ENCODE assay signal across 9 mouse cellular contexts in genomic region chr13:52974676-52975075, GRCm38 (mm10). TPM values are rescaled to one million over a fixed set of nuclear protein-coding genes. Genes with fewer than 3 reads are reported as not detected.
DNase-seq lines count a peak whose midpoint lies in the region; ATAC-seq and TF ChIP-seq lines count a peak whose summit lies in the region.
"Had no signal": no experiment of that assay in that cellular context is flagged by ENCODE, and none has a peak within 500 bp of the region (broad histone marks: within the 10 kb centered on the region; RNA-seq: fewer than 3 reads in every experiment).

No protein-coding gene starts in this region.

- 80% methylated on average over 3 of the region's 3 CpGs for WGBS in kidney, embryonic 15.5 days
- WGBS in kidney, embryonic 16.5 days, result 65% methylated on average over 3 of the region's 3 CpGs
- WGBS in stomach, embryonic 16.5 days, result 43% methylated on average over 3 of the region's 3 CpGs
- WGBS in hindbrain, postnatal 0 days, result 61% methylated on average over 3 of the region's 3 CpGs
- WGBS in forebrain, embryonic 14.5 days, result 77% methylated on average over 3 of the region's 3 CpGs

- peaks cover 42% of the 10 kb centered on the region for H3K4me1 ChIP-seq in kidney, embryonic 15.5 days
- peaks cover 27% of the 10 kb centered on the region for H3K4me1 ChIP-seq in kidney, embryonic 16.5 days (ENCODE audit: insufficient read depth, low read length)
- H3K4me1 ChIP-seq in stomach, embryonic 16.5 days (ENCODE audit: control insufficient read depth, insufficient read depth, low read length), result peaks cover 27% of the 10 kb centered on the region
- H3K4me1 ChIP-seq in hindbrain, postnatal 0 days (ENCODE audit: insufficient read depth, low read length), result peaks cover 10% of the 10 kb centered on the region; the same call in 1 of the 2 replicates
- peaks cover 20% of the 10 kb centered on the region for H3K4me1 ChIP-seq in forebrain, embryonic 14.5 days (ENCODE audit: control insufficient read depth, insufficient read depth, low read length)

- no peaks in the 10 kb centered on the region for H3K27me3 ChIP-seq in kidney, embryonic 15.5 days
- no peaks in the 10 kb centered on the region for H3K27me3 ChIP-seq in kidney, embryonic 16.5 days (ENCODE audit: insufficient read depth, low read length)
- H3K27me3 ChIP-seq in stomach, embryonic 16.5 days (ENCODE audit: control insufficient read depth, insufficient read depth, low read length), result no peaks in the 10 kb centered on the region
- no peaks in the 10 kb centered on the region for H3K27me3 ChIP-seq in hindbrain, postnatal 0 days (ENCODE audit: insufficient read depth, low read length)
- H3K27me3 ChIP-seq in forebrain, embryonic 14.5 days (replicated peaks; ENCODE audit: control insufficient read depth, insufficient read depth, low read length), result peaks cover 5% of the 10 kb centered on the region; the same call in 1 of the 2 replicates
- H3K27me3 ChIP-seq: neural tube, embryonic 13.5 days had no signal

- ATAC-seq in kidney, embryonic 15.5 days (replicated peaks; ENCODE audit: low FRiP score), result no peak
- 0 out of 2 replicates have a peak, but pooled peaks have one; percentile 46 for ATAC-seq in kidney, embryonic 16.5 days (ENCODE audit: low FRiP score, low TSS enrichment)
- ATAC-seq in stomach, embryonic 16.5 days (ENCODE audit: insufficient read depth, low FRiP score), result peak; percentile 49; the same call in 1 of the 2 replicates
- ATAC-seq in hindbrain, postnatal 0 days, result no peak
- no peak for ATAC-seq in forebrain, embryonic 14.5 days

- no peak for TF ChIP-seq CTCF in gastrocnemius, adult 2 months (IDR thresholded peaks at IDR 0.05)
- TF ChIP-seq CTCF in hindbrain, postnatal 0 days (IDR thresholded peaks at IDR 0.05; ENCODE audit: low read depth), result no peak

- no peak overlapping the region for H3K4me3 ChIP-seq in kidney, embryonic 15.5 days (replicated peaks)
- no peak overlapping the region for H3K4me3 ChIP-seq in gastrocnemius, adult 2 months
- no peak overlapping the region for H3K4me3 ChIP-seq in kidney, embryonic 16.5 days (ENCODE audit: low read length)
- H3K4me3 ChIP-seq in stomach, embryonic 16.5 days (replicated peaks; ENCODE audit: low read length), result no peak overlapping the region
- no peak overlapping the region for H3K4me3 ChIP-seq in hindbrain, postnatal 0 days (ENCODE audit: low read length)
- no peak overlapping the region for H3K4me3 ChIP-seq in forebrain, embryonic 14.5 days (ENCODE audit: low read depth, low read length)
- H3K4me3 ChIP-seq: heart, embryonic 13.5 days; neural tube, embryonic 13.5 days had no signal

- DNase-seq in kidney, adult 18-20 months, result peak; percentile 86
- peak; percentile 86 for DNase-seq in gastrocnemius, adult 2 months
- DNase-seq in hindbrain, postnatal 0 days (ENCODE audit: low spot score), result no peak
- DNase-seq in forebrain, embryonic 14.5 days (ENCODE audit: low spot score), result no peak

- H3K9me3 ChIP-seq in kidney, embryonic 15.5 days (replicated peaks), result no peaks in the 10 kb centered on the region
- no peaks in the 10 kb centered on the region for H3K9me3 ChIP-seq in kidney, embryonic 16.5 days (ENCODE audit: low read length)
- H3K9me3 ChIP-seq in stomach, embryonic 16.5 days (replicated peaks; ENCODE audit: control insufficient read depth, low read length), result no peaks in the 10 kb centered on the region
- no peaks in the 10 kb centered on the region for H3K9me3 ChIP-seq in hindbrain, postnatal 0 days (ENCODE audit: low read length)
- H3K9me3 ChIP-seq in forebrain, embryonic 14.5 days (replicated peaks; ENCODE audit: control insufficient read depth, low read length), result no peaks in the 10 kb centered on the region
- H3K9me3 ChIP-seq: heart, embryonic 13.5 days; neural tube, embryonic 13.5 days had no signal

- H3K27ac ChIP-seq in kidney, embryonic 15.5 days, result no peak overlapping the region
- peak overlapping the region; percentile 97 for H3K27ac ChIP-seq in gastrocnemius, adult 2 months
- H3K27ac ChIP-seq in kidney, embryonic 16.5 days (ENCODE audit: low read length), result no peak overlapping the region
- H3K27ac ChIP-seq in stomach, embryonic 16.5 days (ENCODE audit: low read length), result no peak overlapping the region
- H3K27ac ChIP-seq in hindbrain, postnatal 0 days, result no peak overlapping the region
- no peak overlapping the region for H3K27ac ChIP-seq in forebrain, embryonic 14.5 days (ENCODE audit: low read depth, low read length)
- H3K27ac ChIP-seq: heart, embryonic 13.5 days; neural tube, embryonic 13.5 days had no signal

- H3K4me2 ChIP-seq in kidney, embryonic 15.5 days, result no peak overlapping the region
- H3K4me2 ChIP-seq in kidney, embryonic 16.5 days (replicated peaks; ENCODE audit: low read depth, low read length), result no peak overlapping the region
- H3K4me2 ChIP-seq in stomach, embryonic 16.5 days (ENCODE audit: low read depth, low read length), result no peak overlapping the region
- no peak overlapping the region for H3K4me2 ChIP-seq in hindbrain, postnatal 0 days (ENCODE audit: low read depth, low read length)
- no peak overlapping the region for H3K4me2 ChIP-seq in forebrain, embryonic 14.5 days (ENCODE audit: low read length)
- H3K4me2 ChIP-seq: heart, embryonic 13.5 days had no signal

- intact Hi-C loops in gastrocnemius, adult 2 months (cut with DNase I), result loop anchor here (5.0 kb wide), 1 partner anchor 92 kb away; no protein-coding TSS in a partner anchor

- H3K9ac ChIP-seq in kidney, embryonic 15.5 days, result no peak overlapping the region
- no peak overlapping the region for H3K9ac ChIP-seq in kidney, embryonic 16.5 days (replicated peaks; ENCODE audit: low read length)
- H3K9ac ChIP-seq in stomach, embryonic 16.5 days (ENCODE audit: low read length), result no peak overlapping the region
- no peak overlapping the region for H3K9ac ChIP-seq in hindbrain, postnatal 0 days (replicated peaks; ENCODE audit: low read length)
- H3K9ac ChIP-seq in forebrain, embryonic 14.5 days (ENCODE audit: low read length), result no peak overlapping the region
- H3K9ac ChIP-seq: heart, embryonic 13.5 days; neural tube, embryonic 13.5 days had no signal

- H3K36me3 ChIP-seq in kidney, embryonic 15.5 days, result no peaks in the 10 kb centered on the region
- no peaks in the 10 kb centered on the region for H3K36me3 ChIP-seq in kidney, embryonic 16.5 days (ENCODE audit: insufficient read depth, low read length)
- H3K36me3 ChIP-seq in stomach, embryonic 16.5 days (ENCODE audit: control insufficient read depth, insufficient read depth, low read length), result no peaks in the 10 kb centered on the region
- H3K36me3 ChIP-seq in hindbrain, postnatal 0 days (ENCODE audit: insufficient read depth, low read length), result no peaks in the 10 kb centered on the region
- no peaks in the 10 kb centered on the region for H3K36me3 ChIP-seq in forebrain, embryonic 14.5 days (ENCODE audit: control insufficient read depth, insufficient read depth, low read length)
- H3K36me3 ChIP-seq: neural tube, embryonic 13.5 days had no signal

RNA-seq across cellular contexts. Expression of gene Nfil3, which starts 6.2 kb away (rescaled TPM):
- 20.4 and 22.5 TPM in 2 replicates for polyA plus RNA-seq in kidney, embryonic 15.5 days (2015; fragmentation: Nextera tagmentation; extraction: Ambion mirVana)
- 100 to 1,000 TPM in 1 of 2 experiments, 10 to 100 TPM in 1; 40.2 to 137 TPM for total RNA-seq in gastrocnemius, adult 2 months (2021)
- polyA plus RNA-seq in kidney, embryonic 16.5 days (2015; fragmentation: Nextera tagmentation; extraction: Ambion mirVana), result 21.4 and 22.9 TPM in 2 replicates
- polyA plus RNA-seq in stomach, embryonic 16.5 days (2015; fragmentation: Nextera tagmentation; extraction: Ambion mirVana), result 31.6 and 31.8 TPM in 2 replicates
- 16.4 and 17.9 TPM in 2 replicates for total RNA-seq in hindbrain, postnatal 0 days (2014; rRNA removed)
- polyA plus RNA-seq in hindbrain, postnatal 0 days (2015; fragmentation: Nextera tagmentation; extraction: Ambion mirVana), result 27.2 and 28.3 TPM in 2 replicates
- 38.1 and 53.7 TPM in 2 replicates for polyA plus RNA-seq in forebrain, embryonic 14.5 days (2014; fragmentation: Nextera tagmentation; extraction: Ambion mirVana)

RNA-seq across cellular contexts. Expression of gene Auh, which starts 45.2 kb away (rescaled TPM):
- 56.4 and 57.0 TPM in 2 replicates for polyA plus RNA-seq in kidney, embryonic 15.5 days (2015; fragmentation: Nextera tagmentation; extraction: Ambion mirVana)
- 10 to 100 TPM; 74.0 to 94.1 TPM for total RNA-seq in gastrocnemius, adult 2 months (2021)
- polyA plus RNA-seq in kidney, embryonic 16.5 days (2015; fragmentation: Nextera tagmentation; extraction: Ambion mirVana), result 64.1 and 68.0 TPM in 2 replicates
- 43.8 and 46.9 TPM in 2 replicates for polyA plus RNA-seq in stomach, embryonic 16.5 days (2015; fragmentation: Nextera tagmentation; extraction: Ambion mirVana)
- 39.3 and 41.5 TPM in 2 replicates for total RNA-seq in hindbrain, postnatal 0 days (2014; rRNA removed)
- polyA plus RNA-seq in hindbrain, postnatal 0 days (2015; fragmentation: Nextera tagmentation; extraction: Ambion mirVana), result 65.9 and 72.8 TPM in 2 replicates
- polyA plus RNA-seq in forebrain, embryonic 14.5 days (2014; fragmentation: Nextera tagmentation; extraction: Ambion mirVana), result 47.9 and 55.9 TPM in 2 replicates

Comparison
In these comparisons a context has a peak if more than half of its experiments do, and no peak if none do; other contexts are left out.
1. ATAC-seq: peak in kidney, embryonic 16.5 days (single experiment) and stomach, embryonic 16.5 days (single experiment); none in kidney, embryonic 15.5 days (single experiment), hindbrain, postnatal 0 days (single experiment) and forebrain, embryonic 14.5 days (single experiment).
2. DNase-seq: peak in kidney, adult 18-20 months (single experiment) and gastrocnemius, adult 2 months (single experiment); none in hindbrain, postnatal 0 days (single experiment) and forebrain, embryonic 14.5 days (single experiment).